Mouse (Mus musculus) heart, adult 11 months (tissue): ENCODE results near the gene Arfgef2.

Experiments
- DNase-seq: peaks from one replicate; pipeline ENCODE4 v3.0.0; 2022

Arfgef2 gene

DNA sequence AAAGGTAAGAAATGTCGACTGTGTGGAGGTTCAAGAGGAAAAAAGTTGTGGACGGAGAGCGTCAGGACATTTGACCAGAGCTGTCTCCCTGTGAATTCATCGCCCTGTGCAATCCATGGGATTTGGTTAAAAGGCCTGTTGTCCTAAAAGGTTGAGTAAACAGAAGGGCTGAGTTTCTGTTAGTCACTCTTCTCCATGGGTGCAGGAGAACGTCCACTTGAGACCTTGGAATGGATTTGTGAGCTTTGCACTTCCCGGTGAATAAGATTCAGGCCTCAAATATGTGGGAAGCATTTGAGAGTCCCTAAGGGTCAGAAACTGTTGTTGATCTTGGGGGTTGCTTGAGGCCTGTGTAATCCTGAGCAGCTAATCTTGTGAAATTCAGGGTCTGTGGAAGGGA lies 1.4 kb downstream of the Arfgef2 start:
- DNase-seq: no peak

DNA sequence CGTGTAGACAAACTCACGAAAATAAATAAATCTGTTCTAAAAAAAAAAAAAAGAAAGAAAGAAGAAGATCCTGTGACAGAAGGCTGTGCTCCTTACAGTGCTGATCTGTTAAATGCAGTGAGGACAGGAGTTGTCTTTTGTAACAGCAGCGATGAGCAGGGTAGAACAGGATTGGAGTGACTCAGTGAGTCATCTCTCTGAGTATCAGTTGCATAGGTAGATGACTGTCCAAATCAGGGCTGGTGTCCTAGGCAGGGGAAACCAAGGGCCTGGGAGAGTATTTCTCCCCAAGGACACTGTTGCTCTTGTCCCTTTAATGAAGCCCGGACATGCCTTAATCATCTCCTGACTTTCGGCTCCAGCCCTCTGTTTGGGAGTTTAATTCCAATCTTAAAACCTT lies 4.1 kb downstream of the Arfgef2 start:
- no peak for DNase-seq

DNA sequence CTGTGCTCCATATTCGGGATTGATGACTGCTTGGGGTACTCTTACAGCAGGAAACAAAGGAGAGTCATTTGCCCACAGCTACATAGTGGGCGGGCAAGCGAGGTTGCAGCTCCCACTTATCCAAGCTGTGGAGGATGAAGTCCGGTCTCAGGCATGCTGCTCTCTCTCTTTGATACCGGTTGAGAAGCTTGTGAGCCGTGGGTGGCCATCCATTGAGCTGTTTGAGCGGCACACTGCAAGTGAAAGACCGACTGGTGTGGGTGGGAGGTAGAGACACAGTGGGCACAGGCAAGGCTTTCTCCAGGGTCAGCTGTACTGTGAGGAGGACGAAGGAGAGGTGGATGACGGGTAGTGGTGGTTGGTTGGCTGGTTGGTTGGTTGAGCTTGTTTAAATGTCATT lies 5.4 kb downstream of the Arfgef2 start:
- peak; percentile 86 for DNase-seq

DNA sequence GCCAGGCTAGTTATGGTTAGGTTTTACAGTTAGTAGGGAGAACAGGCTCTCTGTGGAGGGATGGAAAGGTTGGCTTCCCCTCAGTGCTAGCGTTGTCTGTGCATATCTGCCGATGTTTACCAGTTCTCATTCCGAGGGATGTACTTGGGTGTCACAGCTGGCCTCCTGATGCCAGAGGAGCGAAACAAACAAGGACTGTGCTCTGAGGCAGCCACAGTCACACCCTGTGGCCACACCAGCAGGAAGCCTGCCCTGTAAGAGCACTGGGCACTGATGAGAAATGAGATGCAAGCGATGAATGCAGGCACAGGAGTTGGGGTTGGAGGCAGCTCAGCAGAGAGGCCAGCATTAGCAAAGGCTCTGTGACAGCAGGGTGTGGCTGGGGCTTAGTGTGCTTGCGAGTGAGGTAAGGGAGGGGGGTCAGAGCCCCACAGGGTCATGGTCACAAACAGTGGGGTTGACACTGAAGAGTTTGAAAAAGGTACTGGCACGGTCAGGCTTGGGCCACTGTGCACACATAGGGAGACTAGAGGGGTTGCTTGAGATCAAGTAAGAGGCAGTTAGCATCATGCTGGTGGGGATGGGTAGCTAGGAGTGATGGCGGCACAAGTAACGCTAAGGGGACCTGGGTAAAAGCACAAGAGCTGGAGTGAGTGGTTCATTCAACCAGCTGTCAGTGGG lies 13.2 kb downstream of the Arfgef2 start:
- DNase-seq: no peak

DNA sequence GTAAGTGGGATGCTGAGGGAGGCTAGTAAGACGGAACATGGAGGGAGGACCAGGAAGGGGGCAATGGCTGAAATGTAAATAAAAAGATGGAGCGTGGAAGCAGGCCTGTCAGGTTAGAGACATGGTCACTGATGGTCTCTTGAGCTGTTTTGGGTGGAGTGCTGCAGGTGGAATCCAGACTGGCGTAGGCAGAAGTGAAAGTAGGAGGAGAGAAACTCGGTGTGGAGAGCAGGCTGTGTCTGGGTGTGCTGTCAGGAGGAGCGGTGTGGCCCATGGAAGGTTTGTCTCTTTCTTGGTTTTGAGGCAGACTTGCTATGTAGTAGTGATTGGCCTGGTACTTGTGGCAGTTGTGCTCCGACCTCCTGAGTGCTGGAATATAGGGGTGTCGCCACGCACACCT lies 14.5 kb downstream of the Arfgef2 start:
- DNase-seq: no peak

DNA sequence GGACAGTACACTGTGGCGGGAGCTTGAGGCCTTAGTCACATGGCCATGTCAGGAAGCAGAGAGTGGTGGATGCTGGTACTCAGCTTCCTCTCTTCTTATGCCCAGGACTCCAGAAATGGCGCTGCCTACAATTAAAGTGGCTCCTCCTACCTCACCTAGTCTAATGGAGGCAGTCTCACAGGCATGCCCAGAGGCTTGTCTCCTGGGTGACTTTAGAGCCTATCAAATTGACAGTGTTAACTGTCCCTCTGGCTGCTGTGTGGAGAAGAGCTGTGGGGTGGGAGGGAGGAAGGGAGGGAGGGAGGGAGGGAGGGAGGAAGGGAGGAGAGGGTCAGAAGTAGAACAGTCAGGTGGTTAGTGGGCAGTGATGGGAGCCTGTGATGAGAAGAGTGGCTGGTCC lies 15.5 kb downstream of the Arfgef2 start:
- DNase-seq: no peak

DNA sequence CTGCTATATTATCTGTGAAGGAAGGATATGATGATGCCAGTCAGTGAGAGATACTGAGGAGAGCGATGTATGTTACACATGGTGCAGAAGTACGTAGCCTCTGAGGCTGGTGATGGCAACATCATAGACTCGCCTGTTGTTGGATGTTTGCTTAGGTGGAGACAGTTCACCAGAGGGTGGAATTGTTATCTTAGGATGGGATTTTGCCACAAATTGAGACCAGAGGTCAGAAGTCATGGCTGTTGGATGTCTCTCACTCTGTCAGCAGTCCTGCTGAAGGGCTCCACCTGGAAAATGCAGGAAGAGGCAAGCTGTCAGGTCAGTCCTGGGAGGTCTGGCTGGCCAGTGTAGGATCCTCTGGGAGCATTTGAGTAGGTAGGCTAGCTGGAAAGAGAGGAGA lies 16.0 kb downstream of the Arfgef2 start:
- no peak for DNase-seq

DNA sequence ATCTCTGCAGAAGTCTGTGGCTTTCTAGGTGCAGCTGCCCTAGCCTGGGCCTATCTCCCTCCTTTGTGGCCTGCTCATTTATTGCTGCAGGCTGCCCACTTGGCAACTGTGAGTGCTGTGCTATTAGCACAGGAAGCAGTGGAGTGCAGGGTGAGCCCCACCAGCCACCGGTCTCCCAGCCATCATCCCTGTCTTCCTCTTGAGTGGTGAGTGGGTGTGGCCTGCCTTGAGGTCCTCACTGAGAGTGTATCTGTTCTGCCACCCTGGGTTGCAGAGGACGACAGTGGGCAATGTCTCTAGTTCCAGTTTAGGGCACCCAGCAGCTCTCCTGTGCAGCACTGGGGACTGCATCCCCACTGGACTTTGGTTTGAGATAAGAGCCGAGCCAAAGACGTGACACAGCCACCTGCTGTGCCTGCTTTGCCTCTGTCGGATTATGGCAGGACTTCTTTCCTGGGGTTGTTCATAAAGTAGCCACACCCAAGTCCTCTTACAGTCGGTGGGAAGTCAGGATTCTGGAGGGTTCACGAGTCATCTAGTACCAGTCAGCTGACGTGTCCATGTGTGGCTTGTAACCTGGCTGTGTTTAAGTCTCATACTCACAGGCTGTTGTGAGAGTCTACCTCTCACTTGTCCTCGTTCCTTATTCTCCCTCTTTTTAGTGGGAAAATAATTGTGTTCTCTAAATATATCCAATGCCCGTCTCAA lies 16.9 kb downstream of the Arfgef2 start:
- peak; percentile 91 for DNase-seq

DNA sequence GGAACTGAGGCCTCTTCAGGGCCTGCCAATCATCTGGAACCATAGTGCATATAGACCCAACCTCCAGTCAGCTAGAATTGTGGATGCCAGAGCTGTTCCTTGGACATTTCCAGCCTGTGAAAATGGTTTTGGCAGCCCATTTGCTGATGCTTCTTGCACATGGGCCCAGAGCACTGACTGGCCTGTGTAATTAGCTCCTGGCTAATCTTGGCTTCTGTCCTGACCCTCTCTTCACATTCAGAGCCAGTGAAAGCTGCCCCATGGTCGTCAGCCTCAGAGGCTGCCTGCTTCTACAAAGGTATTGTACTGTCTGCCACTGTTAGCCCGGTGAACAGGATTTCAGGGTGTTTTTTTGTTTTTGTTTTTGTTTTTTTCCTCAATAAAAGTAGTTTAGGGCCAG lies 17.5 kb downstream of the Arfgef2 start:
- no peak for DNase-seq

DNA sequence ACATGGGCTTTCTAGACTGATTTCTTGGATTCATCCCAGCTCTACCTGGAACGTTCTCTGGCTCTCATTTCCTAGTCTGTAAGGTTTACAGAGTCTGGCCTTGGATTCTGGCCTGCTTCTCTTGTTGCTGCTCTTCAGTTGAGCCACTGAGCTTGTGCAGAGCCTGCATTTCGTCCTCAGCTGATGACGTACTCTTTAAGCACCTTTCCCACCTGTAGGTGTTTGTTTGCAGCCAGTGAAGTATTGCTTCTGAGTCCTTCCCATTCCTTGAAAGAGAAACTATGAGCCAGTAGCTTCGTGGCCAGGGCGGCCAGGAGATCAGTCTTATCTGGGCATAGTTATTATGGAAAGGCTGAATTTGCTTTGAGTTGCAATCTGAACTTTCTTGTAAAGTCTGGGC lies 19.0 kb downstream of the Arfgef2 start:
- no peak for DNase-seq

DNA sequence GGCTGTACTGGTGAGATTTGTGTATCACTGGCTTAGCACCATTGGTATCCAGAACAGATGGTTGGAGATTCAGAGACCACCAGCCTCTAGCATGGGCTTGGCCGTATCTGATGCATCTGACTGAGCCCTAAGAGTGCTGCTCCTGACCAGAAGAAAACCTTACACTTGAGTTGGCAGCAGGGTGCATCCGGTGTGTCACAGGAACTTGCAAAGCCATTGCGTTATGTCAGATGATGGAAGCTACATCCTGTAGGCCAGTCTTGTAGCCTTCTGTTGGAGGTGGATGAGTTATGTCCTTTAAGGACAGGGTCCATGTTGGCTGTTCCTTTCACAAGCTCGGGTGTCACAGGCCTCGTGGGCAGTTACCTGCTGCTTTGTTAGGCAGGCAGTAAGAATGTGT lies 19.6 kb downstream of the Arfgef2 start:
- peak; percentile 89 for DNase-seq

DNA sequence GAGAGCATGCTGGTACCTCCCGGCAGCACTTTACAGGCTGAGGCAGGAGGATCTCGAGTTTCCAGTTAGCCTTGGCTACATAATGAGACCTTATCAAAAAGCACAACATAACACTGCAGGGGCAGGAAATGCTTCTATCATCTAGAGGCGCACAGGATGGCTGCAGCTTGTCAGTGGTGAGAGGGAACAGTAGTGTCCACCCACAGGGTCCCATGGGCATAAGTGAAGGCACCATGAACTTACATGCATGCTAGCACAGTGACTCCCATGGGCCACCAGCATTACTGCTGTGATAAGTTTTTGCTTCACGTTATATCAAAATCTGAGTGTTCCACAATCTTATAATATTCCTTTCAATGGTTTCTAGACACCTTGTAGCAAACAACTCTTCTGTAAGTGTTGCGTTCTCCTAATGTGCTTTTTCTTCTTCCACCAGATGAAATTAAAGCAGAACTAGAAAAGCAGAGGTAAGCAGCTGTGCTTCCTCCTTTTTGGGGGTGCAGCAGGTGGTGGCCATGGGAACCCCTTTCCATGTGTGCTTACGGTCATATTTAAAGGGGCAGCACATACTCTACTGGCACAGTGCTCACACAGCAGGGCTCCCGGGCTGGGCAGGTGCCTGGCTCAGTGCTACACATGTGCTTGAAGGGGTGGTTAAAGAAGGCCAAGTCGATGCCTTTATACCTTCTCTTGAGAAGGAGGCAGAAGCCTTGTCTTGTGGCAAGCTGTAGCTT lies 21.3 kb downstream of the Arfgef2 start:
- DNase-seq: no peak

DNA sequence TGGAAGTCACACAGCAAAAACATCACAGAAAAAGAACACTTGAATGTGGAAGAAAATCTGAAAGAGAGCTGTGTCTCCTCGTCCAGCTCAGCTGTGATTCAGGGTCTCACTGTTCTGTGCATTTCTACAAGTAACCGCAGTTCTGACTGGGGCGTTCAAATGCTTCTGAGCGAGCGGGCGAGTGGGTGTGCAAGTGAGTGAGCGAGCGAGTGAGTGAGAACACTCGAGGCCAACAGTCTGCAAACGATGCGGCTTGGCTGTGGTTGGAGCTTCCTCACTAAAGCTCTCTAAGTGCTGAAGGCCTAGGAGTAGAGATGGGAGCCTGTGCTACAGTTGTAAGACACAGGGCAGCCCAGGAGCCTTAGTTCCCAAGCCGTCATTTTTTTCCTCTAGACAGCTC lies 22.9 kb downstream of the Arfgef2 start:
- DNase-seq: no peak

DNA sequence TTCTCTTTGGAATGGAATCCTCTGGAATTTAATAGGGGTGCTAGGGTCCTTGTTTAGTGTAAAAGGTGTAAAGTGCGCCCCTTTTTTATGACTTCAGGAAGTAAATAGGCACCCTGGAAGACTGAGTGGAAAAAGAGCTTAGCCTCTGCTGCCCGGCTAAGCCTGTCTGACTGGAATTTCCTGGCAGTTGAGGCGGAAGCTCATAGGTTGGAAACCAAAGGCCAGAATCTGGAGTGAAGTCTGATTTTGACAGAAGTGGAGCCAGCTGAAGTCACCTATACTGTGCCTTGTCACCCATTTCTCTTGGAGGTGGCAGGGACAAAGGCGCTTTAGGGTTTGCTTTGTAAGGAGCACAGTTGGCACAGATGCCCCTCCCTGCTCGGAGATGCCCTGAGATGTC lies 25.0 kb downstream of the Arfgef2 start:
- no peak for DNase-seq

DNA sequence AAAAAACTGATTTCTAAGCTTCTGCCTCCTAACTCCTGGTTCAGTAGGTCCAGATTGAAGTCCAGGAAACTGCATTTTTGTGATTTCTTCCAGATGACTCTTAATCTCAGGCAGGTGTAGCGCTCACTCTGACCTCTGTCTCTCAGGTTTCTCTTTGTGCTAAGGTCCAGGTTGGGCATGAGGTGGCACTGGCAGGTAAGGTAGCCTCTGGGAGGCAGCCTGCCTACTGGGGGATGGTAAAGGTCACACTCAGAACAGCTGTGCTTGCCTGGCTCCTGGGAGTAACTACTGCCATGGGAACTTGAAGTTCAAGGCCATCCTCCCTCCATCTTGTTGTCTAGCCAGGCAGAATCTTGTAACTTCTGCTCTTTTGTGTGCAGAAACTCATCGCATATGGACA lies 28.7 kb downstream of the Arfgef2 start:
- no peak for DNase-seq

DNA sequence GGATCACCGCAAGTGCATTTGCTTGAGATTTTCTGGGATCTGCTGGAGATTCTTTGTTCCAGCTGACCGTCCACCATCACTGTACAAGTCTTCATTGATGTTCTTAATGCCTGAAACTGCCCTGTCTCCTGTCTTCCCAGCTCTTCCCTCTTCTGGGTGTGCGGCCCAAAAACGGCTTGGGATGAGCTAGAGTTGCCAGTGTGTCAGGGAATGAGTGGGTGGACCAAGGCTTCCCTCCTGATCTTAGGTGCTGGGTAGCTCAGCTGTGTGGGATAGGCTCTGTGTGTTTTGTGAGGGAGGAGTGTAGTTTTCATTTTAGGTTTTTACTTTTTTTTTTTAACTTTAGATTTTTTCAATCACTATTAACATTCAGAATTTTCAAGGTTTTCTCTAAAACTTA lies 29.4 kb downstream of the Arfgef2 start:
- no peak for DNase-seq

DNA sequence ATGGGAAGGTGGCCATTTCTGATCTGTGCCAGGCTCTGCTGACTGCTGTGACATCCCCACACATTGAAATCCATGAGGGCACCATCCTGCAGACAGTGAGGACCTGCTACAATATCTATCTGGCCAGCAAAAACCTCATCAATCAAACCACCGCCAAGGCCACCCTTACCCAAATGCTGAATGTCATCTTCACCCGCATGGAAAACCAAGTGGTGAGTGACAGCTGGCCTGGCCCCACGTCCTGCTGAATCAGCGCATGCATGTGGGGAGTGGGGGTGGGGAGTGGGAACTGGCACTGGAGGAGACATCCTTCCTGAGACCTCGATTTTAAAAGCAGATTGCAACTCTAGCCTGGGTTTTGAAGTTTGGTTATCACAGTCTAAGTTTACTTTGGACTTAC lies 30.2 kb downstream of the Arfgef2 start:
- DNase-seq: no peak

DNA sequence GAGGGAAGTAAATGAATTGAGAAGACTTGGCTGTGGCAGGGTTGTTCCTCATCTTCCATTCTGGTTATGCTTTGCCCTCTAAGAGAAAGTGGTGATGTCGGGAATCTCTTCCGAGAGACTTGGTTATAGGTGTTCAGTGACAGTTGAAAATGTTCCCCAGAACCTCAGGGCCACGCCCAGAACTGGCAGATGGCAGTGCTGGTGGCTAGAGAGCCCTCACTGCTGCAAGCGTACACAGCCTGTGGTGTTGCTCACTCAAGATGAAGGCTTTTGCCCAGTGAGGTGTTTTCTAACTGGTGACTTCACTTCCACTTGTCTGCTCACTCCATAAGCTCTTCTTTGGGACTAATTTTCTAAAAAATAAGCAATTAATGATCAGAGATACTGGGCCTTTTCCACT lies 36.4 kb downstream of the Arfgef2 start:
- DNase-seq: no peak

DNA sequence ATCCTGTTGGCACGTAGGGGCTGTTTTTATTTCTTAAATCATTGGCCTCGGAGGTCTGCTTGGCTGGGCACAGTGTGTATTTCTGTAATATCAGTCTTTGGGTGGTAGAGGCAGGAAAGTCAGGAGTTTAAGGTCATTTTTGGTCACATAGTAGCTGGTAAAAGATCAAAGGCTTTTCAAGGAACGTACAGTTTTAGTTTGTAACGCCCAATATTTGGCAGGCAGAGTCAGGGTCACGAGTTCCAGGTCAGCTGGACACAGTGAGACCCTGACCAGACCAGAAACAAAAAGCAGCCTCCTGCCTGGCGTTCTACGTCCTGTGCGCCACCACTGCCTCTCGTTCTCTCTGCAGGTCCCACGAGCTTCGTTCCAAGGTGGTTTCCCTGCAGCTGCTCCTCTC lies 45.3 kb downstream of the Arfgef2 start:
- DNase-seq: no peak

DNA sequence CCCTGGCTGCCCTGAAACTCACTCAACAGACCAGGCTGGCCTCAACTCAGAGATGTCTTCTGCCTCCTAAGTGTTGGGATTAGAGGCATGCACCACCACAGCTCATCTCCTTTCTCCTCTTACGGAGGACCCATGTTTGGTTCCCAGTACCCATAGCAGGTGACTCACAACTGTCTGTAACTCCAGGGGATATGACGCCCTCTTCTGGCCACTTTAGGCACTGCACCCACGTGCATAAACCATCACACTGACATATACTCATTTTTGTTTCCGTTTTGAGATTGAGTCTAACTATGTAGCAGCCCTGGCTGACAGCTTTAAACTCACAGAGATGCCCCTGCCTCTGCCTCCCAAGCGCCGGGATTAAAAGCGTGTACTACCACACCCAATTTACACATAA lies 46.9 kb downstream of the Arfgef2 start:
- DNase-seq: no peak

DNA sequence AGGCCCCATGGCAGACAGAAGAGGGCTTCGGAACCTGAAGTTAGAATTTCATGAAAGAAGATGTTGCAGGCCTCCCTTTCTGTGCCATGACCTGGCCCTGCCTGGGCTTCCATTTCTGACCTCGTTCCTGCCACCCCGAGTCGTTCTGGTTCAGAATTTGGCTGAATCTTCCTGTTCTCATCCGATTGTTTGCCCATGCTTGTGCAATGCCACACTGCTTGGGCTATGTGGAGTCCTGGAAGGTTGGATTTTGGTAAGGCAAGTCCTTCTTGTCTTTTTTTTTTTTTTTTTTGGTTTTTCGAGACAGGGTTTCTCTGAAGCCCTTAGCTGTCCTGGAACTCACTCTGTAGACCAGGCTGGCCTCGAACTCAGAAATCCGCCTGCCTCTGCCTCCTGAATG lies 50.4 kb downstream of the Arfgef2 start:
- no peak for DNase-seq

DNA sequence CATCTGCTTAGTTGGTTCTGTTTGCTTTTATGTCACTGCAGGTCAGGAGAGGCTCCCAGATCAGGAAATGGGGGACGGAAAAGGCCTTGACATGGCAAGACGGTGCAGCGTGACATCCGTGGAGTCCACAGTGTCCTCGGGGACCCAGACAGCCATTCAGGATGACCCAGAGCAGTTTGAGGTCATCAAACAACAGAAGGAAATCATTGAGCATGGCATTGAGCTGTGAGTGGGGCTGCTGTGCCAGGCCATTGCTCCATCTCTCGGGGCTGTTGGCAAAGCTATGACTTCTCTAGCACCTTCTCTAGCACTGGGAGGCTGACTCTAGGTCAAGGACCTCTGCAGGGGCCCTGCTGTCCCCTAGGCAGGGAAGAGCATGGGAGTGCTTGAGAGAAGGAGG lies 51.0 kb downstream of the Arfgef2 start:
- DNase-seq: no peak

DNA sequence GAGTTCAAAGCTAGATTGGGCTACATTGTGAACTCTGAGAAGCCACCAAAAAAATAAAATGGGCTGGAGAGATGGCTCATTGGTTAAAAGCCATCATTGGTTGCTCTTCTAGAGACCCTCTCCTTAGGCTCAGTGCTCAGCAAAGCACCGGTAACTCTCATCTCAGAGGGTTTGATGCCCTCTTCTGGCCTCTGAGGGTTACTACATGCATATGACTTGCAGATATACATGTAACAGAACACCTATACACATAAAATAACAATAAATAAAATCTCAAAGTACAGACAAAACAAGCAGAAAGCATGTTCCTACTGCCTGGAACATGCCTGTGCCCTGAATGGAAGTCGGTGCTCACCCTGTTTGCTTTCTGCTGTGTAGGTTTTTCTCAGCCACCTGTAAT lies 51.7 kb downstream of the Arfgef2 start:
- DNase-seq: no peak

DNA sequence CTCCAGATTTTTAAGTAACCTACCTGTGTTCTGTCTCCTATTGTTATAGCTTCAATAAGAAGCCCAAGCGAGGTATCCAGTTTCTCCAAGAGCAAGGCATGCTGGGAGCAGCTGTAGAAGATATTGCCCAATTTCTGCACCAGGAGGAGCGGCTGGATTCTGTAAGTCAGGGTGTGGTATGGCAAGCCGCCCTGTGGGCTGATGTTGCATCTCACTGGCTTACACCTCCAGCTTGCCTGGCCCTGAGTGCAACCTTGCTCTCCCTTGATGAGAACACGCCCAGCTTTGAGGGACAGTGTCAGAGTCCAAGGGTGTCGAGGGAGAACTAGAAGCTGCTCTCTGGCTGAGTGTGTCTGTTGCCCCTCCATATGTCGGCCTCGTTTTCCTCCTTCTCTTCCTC lies 53.8 kb downstream of the Arfgef2 start:
- DNase-seq: no peak
